Mouse (Mus musculus): ENCODE data around the gene Ska3. TPM values are rescaled to one million over a fixed set of nuclear protein-coding genes. Genes with fewer than 3 reads are reported as not detected.

The Ska3 gene
- polyA plus RNA-seq, 2 experiments from 2014 or later = 1.7 to 4.1 TPM

DNA sequence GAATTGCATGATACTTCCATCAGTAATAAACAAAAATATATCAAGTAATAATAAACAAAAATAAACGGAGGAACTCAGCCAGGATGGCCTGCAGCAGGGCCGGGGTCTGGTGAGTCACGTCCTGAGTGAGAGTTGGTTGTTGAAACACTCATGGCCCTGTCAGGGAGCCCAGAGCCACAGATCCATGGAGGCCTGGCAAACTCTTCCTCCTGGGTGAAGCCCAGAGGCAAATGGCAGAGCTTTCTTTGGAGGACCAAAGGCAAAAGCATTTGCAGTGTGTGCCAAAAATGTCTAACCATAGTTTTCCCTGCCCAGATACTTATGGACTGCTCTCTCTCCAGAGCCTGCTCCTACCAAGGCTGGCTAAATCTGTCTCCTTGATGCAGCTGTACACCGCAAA lies 34.8 kb downstream of the Ska3 start:
- ATAC-seq = no peak

DNA sequence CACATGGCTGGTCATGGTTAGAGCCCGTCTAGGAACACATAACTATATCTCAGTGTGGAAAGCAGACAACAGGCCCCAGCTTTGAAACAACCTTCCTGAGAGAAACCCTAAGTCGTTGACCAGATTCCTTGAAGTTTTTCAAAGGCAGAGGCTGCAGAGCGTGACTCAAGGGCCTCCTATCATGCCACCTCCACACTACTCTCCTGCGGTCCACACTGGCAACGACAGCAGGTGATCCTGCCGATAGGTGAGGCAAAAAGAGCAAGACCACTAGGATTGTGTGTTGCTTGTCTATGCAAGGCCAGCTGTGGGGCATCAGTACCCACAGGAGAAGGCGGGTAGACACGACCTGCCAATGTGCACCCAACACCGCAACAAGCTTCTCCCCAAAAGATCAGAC lies 36.2 kb downstream of the Ska3 start:
- ATAC-seq = no peak

DNA sequence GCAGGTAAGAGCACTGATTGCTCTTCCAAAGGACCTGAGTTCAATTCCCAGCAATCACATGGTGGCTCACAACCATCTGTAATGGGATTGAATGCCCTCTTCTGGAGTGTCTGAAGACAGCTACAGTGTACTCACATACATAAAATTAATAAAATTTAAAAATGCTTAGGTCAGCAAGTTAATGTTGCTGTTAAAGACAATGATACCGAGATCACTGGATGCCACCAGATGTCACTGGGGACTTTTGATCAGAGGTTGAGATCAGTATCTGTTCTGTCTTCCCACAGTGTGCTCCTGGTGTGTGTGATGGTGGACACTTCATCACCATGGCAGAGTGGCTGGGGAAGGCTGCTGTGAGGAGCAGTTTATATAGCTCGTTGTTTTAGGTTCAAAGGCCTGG lies 36.7 kb downstream of the Ska3 start:
- no peak for ATAC-seq

DNA sequence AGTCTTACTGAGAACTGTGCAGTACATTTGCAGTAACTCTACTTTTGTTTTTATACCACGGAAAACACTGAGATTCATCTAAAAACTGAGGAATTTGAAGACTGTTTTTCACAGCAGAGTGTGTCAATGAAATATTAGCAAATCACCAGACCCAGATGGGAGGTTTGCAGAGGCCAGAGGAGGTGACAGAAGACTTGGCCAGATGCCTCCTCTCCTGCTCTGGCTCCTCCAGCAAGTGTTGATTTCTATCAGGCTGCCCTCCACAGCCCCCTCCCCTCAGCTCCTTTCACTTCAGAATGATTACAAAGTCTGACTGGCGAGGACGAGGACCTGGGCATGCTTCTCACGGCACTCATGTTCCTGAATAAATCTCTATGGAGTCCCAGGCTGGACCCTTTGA lies 38.6 kb downstream of the Ska3 start:
- ATAC-seq = no peak

DNA sequence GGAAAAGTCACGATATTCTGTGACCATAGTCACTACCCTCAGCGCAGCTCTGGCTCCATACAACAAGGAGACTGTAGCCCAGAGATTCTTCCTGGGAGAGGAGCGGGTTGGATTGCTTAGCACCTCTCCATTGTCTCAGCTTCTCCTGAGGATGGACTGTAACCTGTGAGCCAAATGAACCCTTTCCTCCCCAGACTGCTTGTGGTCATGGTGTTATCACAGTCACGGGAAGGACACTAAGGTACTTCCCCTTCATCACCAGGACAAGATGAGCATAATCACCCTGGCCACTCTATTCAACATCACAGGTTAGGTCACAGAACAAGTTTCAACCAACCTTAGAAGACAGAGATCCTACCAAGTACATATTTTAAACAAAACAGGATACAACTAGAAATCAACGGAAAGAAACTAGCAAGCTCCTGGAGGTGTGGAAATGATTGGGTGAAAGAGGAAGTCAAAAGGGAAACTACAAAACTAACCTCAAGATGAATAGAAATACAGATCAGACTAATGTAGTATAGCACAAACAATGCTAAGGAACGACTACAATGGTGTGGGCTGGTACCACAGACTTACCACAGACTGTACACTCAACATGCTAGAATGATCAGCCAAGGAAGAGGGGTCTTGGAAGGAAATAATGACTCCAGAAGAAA lies 53.7 kb downstream of the Ska3 start:
- peak; percentile 75 for ATAC-seq

DNA sequence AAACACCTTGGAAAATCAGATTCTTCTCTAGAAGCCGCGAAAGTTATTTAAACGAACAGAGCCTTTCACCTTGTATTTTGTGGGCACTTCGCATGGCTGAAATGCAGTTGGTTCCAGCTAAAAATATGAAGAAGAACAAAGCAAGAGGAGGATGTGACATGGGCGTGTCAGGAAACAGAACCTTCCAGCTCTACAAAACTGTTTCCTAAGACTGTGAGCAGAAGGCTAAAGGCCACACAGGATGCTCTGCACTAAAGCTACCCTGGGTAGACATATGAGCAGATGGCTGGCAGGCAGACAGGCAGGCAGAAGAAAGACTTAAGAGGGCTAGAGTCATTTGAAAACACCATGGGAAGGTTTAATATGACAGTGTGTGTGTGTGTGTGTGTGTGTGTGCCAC lies 56.9 kb downstream of the Ska3 start:
- peak; percentile 79 for ATAC-seq

DNA sequence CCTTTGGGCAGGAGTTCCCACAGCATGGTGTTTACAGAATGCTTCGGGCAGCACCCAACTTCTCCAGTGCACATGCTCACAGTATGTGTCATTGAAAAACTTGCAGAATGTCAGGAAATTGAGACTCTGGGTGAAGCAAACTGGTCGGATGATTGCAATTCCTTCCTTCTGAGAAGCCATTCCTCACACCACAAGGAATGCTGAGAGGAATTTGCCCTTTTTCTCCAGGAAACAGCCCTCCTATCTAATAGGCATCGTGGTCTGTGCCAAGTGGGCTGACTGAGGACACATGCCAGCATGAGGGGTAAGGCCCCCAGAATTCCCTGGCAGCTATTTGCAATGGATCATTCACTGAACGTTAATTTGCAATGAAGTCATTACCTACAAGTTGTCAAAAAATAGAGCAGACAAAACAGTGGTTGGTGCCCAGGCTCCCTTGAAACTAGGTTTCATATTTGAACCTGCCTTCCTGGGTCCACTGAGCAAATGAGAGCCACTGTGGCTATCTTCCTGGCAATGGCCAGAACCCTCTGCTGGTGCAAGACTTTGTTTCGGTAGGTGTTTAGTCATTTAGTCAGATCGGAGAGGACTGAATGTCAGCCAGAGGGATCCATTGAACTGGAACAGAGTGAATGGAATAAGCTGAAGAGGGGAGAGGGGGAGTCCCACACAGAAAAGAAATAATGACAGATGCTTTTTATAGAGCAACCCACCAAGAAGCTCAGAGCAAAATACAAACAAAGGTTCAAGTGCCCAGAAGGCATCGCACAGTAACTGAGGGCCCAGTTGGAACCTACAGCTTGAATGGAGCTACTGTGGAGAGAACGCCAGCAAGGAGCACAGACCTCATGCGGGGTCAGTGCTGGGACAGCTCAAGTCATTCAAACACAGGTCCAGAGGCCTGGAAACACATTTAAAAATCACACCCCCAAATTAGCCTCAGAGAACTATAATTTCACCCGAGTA lies 65.3 kb downstream of the Ska3 start:
- no peak for ATAC-seq

DNA sequence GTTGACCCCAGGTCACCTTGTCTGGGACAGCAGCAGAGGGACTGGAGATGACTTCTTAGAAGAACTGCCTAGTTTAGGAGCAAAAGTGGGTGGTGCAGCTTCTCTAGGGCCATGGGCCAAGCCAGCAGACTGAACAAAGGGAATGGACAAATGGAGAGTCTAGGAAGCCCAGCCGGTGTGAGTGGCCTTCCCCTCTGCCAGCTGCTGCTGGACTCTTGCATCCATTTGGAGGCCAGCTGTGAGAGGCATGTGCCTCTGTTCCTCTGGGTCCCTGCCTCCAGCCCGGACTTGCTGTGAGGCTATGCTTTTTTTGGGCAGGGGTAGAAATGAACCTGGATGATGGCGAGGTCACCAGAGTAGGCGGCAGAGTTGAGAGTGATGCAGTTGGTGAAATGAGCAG lies 67.7 kb downstream of the Ska3 start, which contains the start of gene Lats2:
Gene Lats2 (minus strand): TSS at position 152 of the 400 bp plus-strand sequence.
- ATAC-seq = no peak

Other genes starting within 250 kb of the Ska3 start
- gene Xpo4, start 160.8 kb downstream of the Ska3 start, polyA plus RNA-seq (2017; shearing (Covaris generic)) = 10 to 100 TPM; 26.9 to 29.6 TPM
- not detected for gene Gm49361, start 80.1 kb downstream of the Ska3 start, polyA plus RNA-seq (2017; shearing (Covaris generic))
- 10 to 100 TPM; 25.6 to 25.8 TPM for gene Lats2, start 67.8 kb downstream of the Ska3 start, polyA plus RNA-seq (2017; shearing (Covaris generic))
- gene Sap18, start 28.0 kb downstream of the Ska3 start, polyA plus RNA-seq (2017; shearing (Covaris generic)) = 100 to 1,000 TPM; 177 to 178 TPM
- gene Mrpl57, start within 50 bp of the Ska3 start, polyA plus RNA-seq (2017; shearing (Covaris generic)) = 10 to 100 TPM; 74.0 to 89.4 TPM
- 100 to 1,000 TPM; 212 to 215 TPM for gene Zdhhc20, start 64.1 kb upstream of the Ska3 start, polyA plus RNA-seq (2017; shearing (Covaris generic))
- gene Micu2, start 173.1 kb upstream of the Ska3 start, polyA plus RNA-seq (2017; shearing (Covaris generic)) = 10 to 100 TPM; 12.6 to 19.2 TPM
- not detected for gene Fgf9, start 244.4 kb upstream of the Ska3 start, polyA plus RNA-seq (2017; shearing (Covaris generic))

Data from CD4-positive, CD25-positive, alpha-beta regulatory T cell, adult 4 months (primary cell).